Comparison of ENCODE assay signal across 8 mouse cellular contexts in genomic region chr1:88205294-88205922, GRCm38 (mm10). TPM values are rescaled to one million over a fixed set of nuclear protein-coding genes. Genes with fewer than 3 reads are reported as not detected.
A peak's percentile ranks its signal among the peaks of the same experiment; 100 is the strongest.
DNase-seq lines count a peak whose midpoint lies in the region; ATAC-seq and TF ChIP-seq lines count a peak whose summit lies in the region.

Gene Dnajb3 (minus strand): TSS chr1:88205782.

- peak within 1 kb of the TSS; percentile 46 for H3K4me3 ChIP-seq in forebrain, postnatal 0 days (ENCODE audit: low read depth, low read length)
- H3K4me3 ChIP-seq in hindbrain, embryonic 15.5 days: peak within 1 kb of the TSS; percentile 46

- DNase-seq in ZHBTc4 (ENCODE audit: low read depth, low spot score): peak; percentile 84
- peak; percentile 85 for DNase-seq in cerebellum, adult 8-10 months
- peak; percentile 92 for DNase-seq in forebrain, postnatal 0 days
- DNase-seq in left cerebral cortex, adult 18-20 months (ENCODE audit: low spot score in 2 of 2): peak; percentile 80 to 88
- peak; percentile 77 for DNase-seq in lung, postnatal 25 days (ENCODE audit: low spot score)
- peak; percentile 80 for DNase-seq in right cerebral cortex, postnatal 14 days
- no peak for DNase-seq in adipocyte (ENCODE audit: low spot score)

- peak within 1 kb of the TSS; percentile 82 for H3K4me2 ChIP-seq in forebrain, postnatal 0 days (ENCODE audit: low read depth)
- H3K4me2 ChIP-seq in hindbrain, embryonic 15.5 days: peak within 1 kb of the TSS; percentile 77

- H3K27ac ChIP-seq in forebrain, postnatal 0 days (ENCODE audit: low read depth, low read length): 0 out of 2 replicates have a peak within 1 kb of the TSS, but pooled peaks have one; percentile 57
- peak within 1 kb of the TSS; percentile 57; the same call in 1 of the 2 replicates for H3K27ac ChIP-seq in hindbrain, embryonic 15.5 days (replicated peaks)

- TF ChIP-seq CTCF in forebrain, postnatal 0 days (IDR thresholded peaks at IDR 0.05; ENCODE audit: low read depth): no peak; the same call in 1 of the 2 replicates

- ATAC-seq in forebrain, postnatal 0 days: peak; percentile 100
- ATAC-seq in hindbrain, embryonic 15.5 days (ENCODE audit: low FRiP score, low read depth): peak; percentile 100

- WGBS in forebrain, postnatal 0 days: 7% methylated on average over 62 of the region's 62 CpGs
- WGBS in hindbrain, embryonic 15.5 days: 6% methylated on average over 62 of the region's 62 CpGs

- H3K4me1 ChIP-seq in forebrain, postnatal 0 days (ENCODE audit: insufficient read depth): 0 out of 2 replicates have a peak, but pooled peaks cover 8% of the 10 kb centered on the region
- peaks cover 8% of the 10 kb centered on the region for H3K4me1 ChIP-seq in hindbrain, embryonic 15.5 days (replicated peaks)

- H3K36me3 ChIP-seq in forebrain, postnatal 0 days (ENCODE audit: insufficient read depth): no peaks in the 10 kb centered on the region
- peaks cover 8% of the 10 kb centered on the region; the same call in 1 of the 2 replicates for H3K36me3 ChIP-seq in hindbrain, embryonic 15.5 days

- no peaks in the 10 kb centered on the region for H3K27me3 ChIP-seq in forebrain, postnatal 0 days (ENCODE audit: insufficient read depth, low read length)
- no peaks in the 10 kb centered on the region for H3K27me3 ChIP-seq in hindbrain, embryonic 15.5 days

- H3K9ac ChIP-seq in forebrain, postnatal 0 days: peak within 1 kb of the TSS; percentile 57
- peak within 1 kb of the TSS; percentile 55 for H3K9ac ChIP-seq in hindbrain, embryonic 15.5 days

- 0 out of 2 replicates have a peak, but pooled peaks cover 3% of the 10 kb centered on the region for H3K9me3 ChIP-seq in forebrain, postnatal 0 days (ENCODE audit: low read length)
- H3K9me3 ChIP-seq in hindbrain, embryonic 15.5 days: 0 out of 2 replicates have a peak, but pooled peaks cover 8% of the 10 kb centered on the region

RNA-seq across cellular contexts. Expression of gene Dnajb3, which starts in this region (rescaled TPM):
- 5.3 and 6.6 TPM in 2 replicates for total RNA-seq in forebrain, postnatal 0 days (2014; rRNA removed)
- polyA plus RNA-seq in forebrain, postnatal 0 days (2015; fragmentation: Nextera tagmentation; extraction: Ambion mirVana): 10.7 and 12.4 TPM in 2 replicates
- 13.2 and 13.5 TPM in 2 replicates for polyA plus RNA-seq in hindbrain, embryonic 15.5 days (2015; fragmentation: Nextera tagmentation; extraction: Ambion mirVana)
- 1 to 10 TPM; 1.2 TPM for total RNA-seq in left cerebral cortex, adult 18-20 months (2021)
